Mouse (Mus musculus): ENCODE measurements at regions not wholly inside any gene's neighbourhood (a gene's known extent, or its start where the extent isn't known, plus 50 kb on each side); places are given as distances from the start of the nearest gene placed in this dataset.
"Not testable (repeated sequence)": the region's sequence is repeated elsewhere in the genome, so short reads cannot be mapped to it uniquely, and the experiment has no call there.

GRCm38 (mm10) chr8:126869464-126869850 is 76.2 kb downstream of the Tomm20 start:
- Histone ChIP-seq H3K9me3 (ENCODE audit: control insufficient read depth, low read length) (no peaks in the 10 kb centered on the region), H3K4me2 (ENCODE audit: low read depth, severe bottlenecking) (no peak overlapping the region), H3K36me3 (ENCODE audit: control insufficient read depth, insufficient read depth, low read length) (no peaks in the 10 kb centered on the region), H3K27me3 (ENCODE audit: control insufficient read depth, insufficient read depth, low read length) (no peaks in the 10 kb centered on the region), H3K27ac (replicated peaks; ENCODE audit: low read depth, low read length) (no peak overlapping the region), H3K4me1 (ENCODE audit: control insufficient read depth, insufficient read depth, low read length) (peaks cover 6% of the 10 kb centered on the region; the same call in 1 of the 2 replicates), H3K4me3 (ENCODE audit: low read depth, low read length) (no peak overlapping the region), H3K9ac (ENCODE audit: low read length) (no peak overlapping the region)
- WGBS = 91% methylated on average over 1 of the region's 1 CpGs
- DNase-seq (ENCODE audit: low spot score) (no peak), ATAC-seq (ENCODE audit: insufficient number of reproducible peaks, low FRiP score, low TSS enrichment, low read depth) (no peak)

- DNase-seq (ENCODE audit: low spot score) (no peak), ATAC-seq (ENCODE audit: insufficient number of reproducible peaks, low FRiP score, low TSS enrichment, low read depth) (no peak)
- no peaks in the 10 kb centered on the region for H3K9me3 ChIP-seq (ENCODE audit: control insufficient read depth, low read length)
- WGBS = 80% methylated on average over 3 of the region's 3 CpGs
- no peaks in the 10 kb centered on the region for H3K36me3 ChIP-seq (ENCODE audit: control insufficient read depth, insufficient read depth, low read length)
- no peak overlapping the region for H3K27ac ChIP-seq (replicated peaks; ENCODE audit: low read depth, low read length)
- peaks cover 6% of the 10 kb centered on the region; the same call in 1 of the 2 replicates for H3K4me1 ChIP-seq (ENCODE audit: control insufficient read depth, insufficient read depth, low read length)
- H3K27me3 ChIP-seq (ENCODE audit: control insufficient read depth, insufficient read depth, low read length) = no peaks in the 10 kb centered on the region
- no peak overlapping the region for H3K4me2 ChIP-seq (ENCODE audit: low read depth, severe bottlenecking)
- no peak overlapping the region for H3K4me3 ChIP-seq (ENCODE audit: low read depth, low read length)
- no peak overlapping the region for H3K9ac ChIP-seq (ENCODE audit: low read length)
Measured at GRCm38 (mm10) chr8:126868831-126869463, 76.7 kb downstream of the Tomm20 start.

- no peak overlapping the region for H3K9ac ChIP-seq (ENCODE audit: low read length)
- no peak overlapping the region for H3K27ac ChIP-seq (replicated peaks; ENCODE audit: low read depth, low read length)
- 85% methylated on average over 14 of the region's 14 CpGs for WGBS
- H3K4me2 ChIP-seq (ENCODE audit: low read depth, severe bottlenecking) = no peak overlapping the region
- no peaks in the 10 kb centered on the region for H3K36me3 ChIP-seq (ENCODE audit: control insufficient read depth, insufficient read depth, low read length)
- no peak overlapping the region for H3K4me3 ChIP-seq (ENCODE audit: low read depth, low read length)
- DNase-seq (ENCODE audit: low spot score) (no peak), ATAC-seq (ENCODE audit: insufficient number of reproducible peaks, low FRiP score, low TSS enrichment, low read depth) (no peak)
- no peaks in the 10 kb centered on the region for H3K9me3 ChIP-seq (ENCODE audit: control insufficient read depth, low read length)
- H3K27me3 ChIP-seq (ENCODE audit: control insufficient read depth, insufficient read depth, low read length) = no peaks in the 10 kb centered on the region
- no peaks in the 10 kb centered on the region for H3K4me1 ChIP-seq (ENCODE audit: control insufficient read depth, insufficient read depth, low read length)
Measured at GRCm38 (mm10) chr8:126867121-126867988, 78.3 kb downstream of the Tomm20 start.

- whole genome bisulfite sequencing = 88% methylated on average over 10 of the region's 10 CpGs
- Histone ChIP-seq H3K4me1 (ENCODE audit: control insufficient read depth, insufficient read depth, low read length) (no peaks in the 10 kb centered on the region), H3K4me3 (ENCODE audit: low read depth, low read length) (no peak overlapping the region), H3K4me2 (ENCODE audit: low read depth, severe bottlenecking) (no peak overlapping the region), H3K9me3 (ENCODE audit: control insufficient read depth, low read length) (no peaks in the 10 kb centered on the region), H3K9ac (ENCODE audit: low read length) (no peak overlapping the region), H3K36me3 (ENCODE audit: control insufficient read depth, insufficient read depth, low read length) (no peaks in the 10 kb centered on the region), H3K27me3 (ENCODE audit: control insufficient read depth, insufficient read depth, low read length) (no peaks in the 10 kb centered on the region), H3K27ac (replicated peaks; ENCODE audit: low read depth, low read length) (no peak overlapping the region)
- ATAC-seq (ENCODE audit: insufficient number of reproducible peaks, low FRiP score, low TSS enrichment, low read depth) = no peak
- no peak for DNase-seq (ENCODE audit: low spot score)
Measured at GRCm38 (mm10) chr8:126864314-126864948, 81.2 kb downstream of the Tomm20 start.

- not testable (repeated sequence) for H3K4me1 ChIP-seq (ENCODE audit: control insufficient read depth, insufficient read depth, low read length); H3K9me3 ChIP-seq (ENCODE audit: control insufficient read depth, low read length); ATAC-seq (ENCODE audit: insufficient number of reproducible peaks, low FRiP score, low TSS enrichment, low read depth); H3K4me3 ChIP-seq (ENCODE audit: low read depth, low read length); H3K27ac ChIP-seq (replicated peaks; ENCODE audit: low read depth, low read length); H3K9ac ChIP-seq (ENCODE audit: low read length); DNase-seq (ENCODE audit: low spot score); H3K36me3 ChIP-seq (ENCODE audit: control insufficient read depth, insufficient read depth, low read length); H3K4me2 ChIP-seq (ENCODE audit: low read depth, severe bottlenecking); H3K27me3 ChIP-seq (ENCODE audit: control insufficient read depth, insufficient read depth, low read length)
- WGBS = 93% methylated on average over 1 of the region's 1 CpGs
Measured at GRCm38 (mm10) chr8:126863661-126864060, 82.0 kb downstream of the Tomm20 start.

GRCm38 (mm10) chr8:126861754-126862153 is 83.9 kb downstream of the Tomm20 start:
- H3K4me3 ChIP-seq (ENCODE audit: low read depth, low read length) = no peak overlapping the region
- ATAC-seq (ENCODE audit: insufficient number of reproducible peaks, low FRiP score, low TSS enrichment, low read depth) (no peak), DNase-seq (ENCODE audit: low spot score) (no peak)
- H3K4me1 ChIP-seq (ENCODE audit: control insufficient read depth, insufficient read depth, low read length) = no peaks in the 10 kb centered on the region
- no peak overlapping the region for H3K9ac ChIP-seq (ENCODE audit: low read length)
- H3K36me3 ChIP-seq (ENCODE audit: control insufficient read depth, insufficient read depth, low read length) = no peaks in the 10 kb centered on the region
- no peaks in the 10 kb centered on the region for H3K9me3 ChIP-seq (ENCODE audit: control insufficient read depth, low read length)
- no peaks in the 10 kb centered on the region for H3K27me3 ChIP-seq (ENCODE audit: control insufficient read depth, insufficient read depth, low read length)
- H3K4me2 ChIP-seq (ENCODE audit: low read depth, severe bottlenecking) = no peak overlapping the region
- WGBS = 85% methylated on average over 8 of the region's 8 CpGs
- no peak overlapping the region for H3K27ac ChIP-seq (replicated peaks; ENCODE audit: low read depth, low read length)

GRCm38 (mm10) chr8:126860630-126861029 is 85.0 kb downstream of the Tomm20 start:
- no peak for DNase-seq (ENCODE audit: low spot score)
- H3K27ac ChIP-seq (replicated peaks; ENCODE audit: low read depth, low read length) = no peak overlapping the region
- ATAC-seq (ENCODE audit: insufficient number of reproducible peaks, low FRiP score, low TSS enrichment, low read depth) = no peak
- H3K4me3 ChIP-seq (ENCODE audit: low read depth, low read length) = no peak overlapping the region
- WGBS = 91% methylated on average over 7 of the region's 7 CpGs
- no peak overlapping the region for H3K9ac ChIP-seq (ENCODE audit: low read length)
- H3K36me3 ChIP-seq (ENCODE audit: control insufficient read depth, insufficient read depth, low read length) = no peaks in the 10 kb centered on the region
- H3K4me2 ChIP-seq (ENCODE audit: low read depth, severe bottlenecking) = no peak overlapping the region
- H3K27me3 ChIP-seq (ENCODE audit: control insufficient read depth, insufficient read depth, low read length) = no peaks in the 10 kb centered on the region
- H3K4me1 ChIP-seq (ENCODE audit: control insufficient read depth, insufficient read depth, low read length) = no peaks in the 10 kb centered on the region
- H3K9me3 ChIP-seq (ENCODE audit: control insufficient read depth, low read length) = no peaks in the 10 kb centered on the region

- H3K4me3 ChIP-seq (ENCODE audit: low read depth, low read length) = no peak overlapping the region
- H3K27me3 ChIP-seq (ENCODE audit: control insufficient read depth, insufficient read depth, low read length) = no peaks in the 10 kb centered on the region
- no peak overlapping the region for H3K9ac ChIP-seq (ENCODE audit: low read length)
- H3K27ac ChIP-seq (replicated peaks; ENCODE audit: low read depth, low read length) = no peak overlapping the region
- H3K36me3 ChIP-seq (ENCODE audit: control insufficient read depth, insufficient read depth, low read length) = no peaks in the 10 kb centered on the region
- DNase-seq (ENCODE audit: low spot score) (no peak), ATAC-seq (ENCODE audit: insufficient number of reproducible peaks, low FRiP score, low TSS enrichment, low read depth) (no peak)
- no peaks in the 10 kb centered on the region for H3K9me3 ChIP-seq (ENCODE audit: control insufficient read depth, low read length)
- no peaks in the 10 kb centered on the region for H3K4me1 ChIP-seq (ENCODE audit: control insufficient read depth, insufficient read depth, low read length)
- H3K4me2 ChIP-seq (ENCODE audit: low read depth, severe bottlenecking) = no peak overlapping the region
- 82% methylated on average over 5 of the region's 5 CpGs for WGBS
Measured at GRCm38 (mm10) chr8:126859706-126860424, 85.8 kb downstream of the Tomm20 start.
